Mouse (Mus musculus) layer of hippocampus, postnatal 36 days (tissue): ENCODE results near the gene Cacnb1. TPM values are rescaled to one million over a fixed set of nuclear protein-coding genes. Genes with fewer than 3 reads are reported as not detected.

ENCODE experiments used
- DNase-seq, 2 experiments: peaks; one replicate each; pipeline ENCODE4 v3.0.0; 2022
- total RNA-seq, 2 experiments: library from RNA; stranded (reverse); gene quantifications; 2 replicates each; pipeline ENCODE4 v1.2.3; 2021

The Cacnb1 gene
- 100 to 1,000 TPM; 135 TPM for total RNA-seq

- DNase-seq: peak; percentile 61 to 69
Observed at GRCm38 (mm10) chr11:98022555-98023371, at the start of gene Cacnb1. Cacnb1 (minus strand) TSS chr11:98023034.

- no peak for DNase-seq
Observed at GRCm38 (mm10) chr11:98067255-98067654, 44.4 kb upstream of the Cacnb1 start.

DNA sequence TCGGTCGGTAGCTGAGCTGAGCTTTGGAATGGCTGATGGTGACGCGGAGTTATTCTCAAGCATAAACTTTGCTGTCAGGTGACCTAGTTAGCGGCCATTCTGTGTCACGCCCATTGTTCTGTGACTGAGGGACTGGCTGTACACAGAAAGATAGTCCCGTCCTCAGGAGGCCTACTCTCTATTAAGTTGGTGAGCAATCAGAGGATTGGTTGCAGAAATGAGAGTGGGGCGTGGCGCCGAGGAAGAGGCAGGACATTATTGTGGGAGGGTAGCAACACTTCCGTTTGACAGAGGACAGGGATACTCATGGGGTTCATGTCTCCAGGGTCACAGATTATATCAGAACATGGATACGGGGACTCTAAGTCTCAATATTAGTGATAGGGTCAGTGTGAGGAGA, 43.4 kb upstream of the Cacnb1 start:
- no peak for DNase-seq

DNA sequence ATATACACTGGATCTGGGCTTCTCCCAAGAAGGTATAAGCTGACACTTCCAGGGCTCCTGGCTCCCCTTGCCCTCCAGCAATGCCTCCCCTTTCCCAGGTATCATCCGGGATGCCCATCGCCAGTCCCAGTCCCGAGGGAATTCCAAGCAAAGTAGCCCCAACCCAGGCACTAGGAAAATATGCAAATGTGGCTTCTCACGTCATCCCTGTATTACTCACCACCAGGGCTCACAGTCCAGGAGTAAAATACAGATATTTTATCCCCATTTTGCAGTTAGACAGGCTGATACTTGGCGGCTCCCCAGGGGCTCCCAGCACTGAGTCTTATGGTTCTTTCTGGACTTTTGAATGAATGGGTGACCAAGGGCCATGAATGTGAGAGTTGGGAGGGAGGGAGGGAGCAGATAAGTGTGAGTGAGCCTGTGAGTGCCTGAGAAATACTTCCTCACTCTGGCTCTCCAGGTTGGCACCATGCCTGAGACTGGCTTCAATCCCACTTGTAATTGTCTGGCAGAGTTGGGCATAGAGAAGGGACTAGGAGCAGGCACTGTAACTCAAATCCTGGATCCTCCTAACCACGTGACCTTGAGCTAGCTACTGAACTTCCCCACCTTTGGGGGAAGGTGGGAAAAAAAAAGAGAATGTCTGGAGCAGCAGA, 39.2 kb upstream of the Cacnb1 start:
- peak in 1 of 2 experiments; percentile 31 for DNase-seq

DNA sequence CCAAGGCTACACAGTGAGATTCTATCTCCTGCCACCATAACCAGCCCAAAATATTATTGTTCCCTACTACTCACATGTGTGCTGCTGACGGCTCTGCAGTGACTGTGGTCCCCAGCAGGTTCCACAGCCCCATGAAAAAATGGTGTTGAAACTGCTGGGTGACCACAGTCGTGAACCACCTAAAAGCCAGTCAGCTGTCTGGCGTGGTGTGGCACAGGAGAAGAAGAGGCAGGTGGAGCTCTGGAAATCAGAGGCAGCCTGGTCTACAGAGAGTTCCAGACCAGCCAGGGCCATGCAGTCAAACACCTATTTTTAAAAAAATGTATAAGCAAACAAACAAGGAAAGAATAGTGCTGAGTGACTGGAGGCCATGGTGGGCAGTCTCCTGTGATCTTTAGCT, 38.6 kb upstream of the Cacnb1 start:
- no peak for DNase-seq

DNA sequence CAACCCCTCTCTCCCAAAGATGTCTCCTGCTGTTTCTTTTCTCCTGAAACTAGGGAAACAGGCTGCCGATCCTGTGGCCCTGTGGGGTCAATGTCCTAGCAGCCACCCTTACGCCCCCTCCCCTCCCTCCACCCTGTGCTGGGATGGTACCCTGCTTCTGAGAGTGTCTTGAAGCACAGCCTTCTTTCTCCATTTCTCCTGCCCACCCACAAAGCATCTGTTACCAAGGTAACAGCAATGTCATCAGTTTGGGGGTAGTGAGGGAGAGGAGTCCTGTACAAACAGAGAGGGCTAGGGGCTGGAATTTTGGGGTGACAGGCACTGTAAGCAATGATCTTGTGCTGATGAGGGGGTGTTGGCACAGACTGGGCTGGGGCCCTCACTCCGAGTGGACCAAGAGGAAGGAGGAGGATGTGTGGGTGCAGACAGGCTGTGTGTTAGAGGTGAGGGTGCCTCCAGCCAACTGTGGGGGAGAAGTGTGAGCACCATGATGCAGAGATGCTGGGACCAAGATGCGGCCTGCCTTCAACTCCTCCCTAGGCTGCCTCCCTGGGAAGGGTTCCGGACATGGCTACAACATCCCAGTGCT, 37.4 kb upstream of the Cacnb1 start:
- DNase-seq: peak in 1 of 2 experiments; percentile 38

DNA sequence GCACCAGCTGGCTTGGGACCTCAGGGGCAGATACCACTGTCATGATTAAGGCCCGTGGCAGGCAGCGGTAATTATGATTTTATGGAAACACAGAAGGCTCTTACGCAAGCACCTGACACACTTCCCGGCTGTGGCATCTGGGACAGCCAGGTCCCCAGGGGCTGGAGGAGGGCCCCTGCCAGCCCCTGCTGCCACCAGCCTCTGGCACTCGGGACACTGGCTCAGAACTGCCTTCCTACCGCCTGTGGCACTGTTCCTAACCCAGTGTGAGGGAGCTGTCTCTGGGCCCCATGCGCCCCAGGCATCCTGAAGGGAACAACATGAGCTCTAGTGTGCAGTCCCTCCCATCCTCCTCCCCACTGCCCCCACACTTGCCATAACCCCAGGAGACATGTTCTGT, 36.8 kb upstream of the Cacnb1 start:
- peak in 1 of 2 experiments; percentile 30 for DNase-seq

- no peak for DNase-seq
Observed at GRCm38 (mm10) chr11:98057998-98058397, 35.2 kb upstream of the Cacnb1 start.

DNA sequence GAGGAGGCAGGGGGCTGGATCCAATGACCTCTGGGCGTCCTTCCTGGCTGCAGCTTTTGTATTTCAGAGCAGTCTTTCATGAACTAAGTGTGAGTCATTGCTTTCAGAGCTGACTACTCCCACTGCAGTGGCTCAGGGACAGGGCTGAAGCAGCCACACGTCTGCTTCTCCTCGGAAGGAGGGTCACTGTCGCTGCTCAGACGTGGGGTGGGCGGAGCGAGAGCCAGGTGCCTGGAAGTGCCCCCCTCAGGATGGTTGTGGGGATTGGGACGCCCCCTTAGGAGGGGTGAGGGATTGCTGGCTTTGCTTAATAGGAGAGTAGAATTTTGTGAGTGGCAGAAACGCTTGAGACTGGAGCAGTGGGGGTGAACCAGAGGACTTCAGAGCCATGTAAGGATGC, 34.6 kb upstream of the Cacnb1 start:
- DNase-seq: no peak

DNA sequence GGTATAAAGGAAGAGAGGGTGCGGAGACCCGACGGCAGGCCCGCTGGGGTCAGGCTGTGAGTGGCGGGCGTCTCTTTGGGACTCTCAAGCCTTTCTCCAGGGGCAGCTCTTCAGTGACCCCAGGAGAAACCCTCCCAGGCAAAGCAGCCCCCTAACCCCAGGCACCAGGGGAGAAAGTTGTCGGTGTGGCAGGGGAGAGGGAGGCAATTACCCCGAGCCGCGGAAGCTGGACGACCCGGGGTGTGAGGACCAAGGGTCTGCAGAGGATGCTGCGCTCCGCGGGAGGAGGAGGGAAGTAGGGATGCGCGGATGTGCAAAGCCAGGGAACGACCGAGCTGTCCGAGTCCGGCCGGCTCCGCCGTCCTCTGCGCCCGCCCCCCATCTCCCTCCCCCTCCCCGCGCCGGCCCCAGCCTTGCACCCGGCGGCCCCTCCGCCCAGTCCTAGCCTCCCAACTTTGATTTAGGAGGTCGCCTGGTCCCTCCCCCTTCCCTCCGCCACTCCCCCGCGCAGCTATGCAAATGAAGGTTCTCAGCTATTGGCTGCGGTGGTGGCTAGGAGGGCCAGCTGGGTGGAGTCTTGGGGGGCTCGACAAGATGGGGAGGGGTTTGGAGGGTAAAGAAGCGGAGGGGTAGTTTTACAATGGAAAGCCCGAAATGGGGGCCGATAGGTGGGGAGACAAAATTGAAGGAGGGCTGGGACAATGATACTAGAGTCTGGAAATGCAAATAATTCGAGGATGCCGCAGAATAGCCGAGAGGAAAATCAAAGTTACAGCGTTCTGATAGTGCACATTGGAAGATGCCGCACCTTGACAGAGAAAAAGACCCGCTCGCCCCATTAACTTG, 30.4 kb upstream of the Cacnb1 start, which contains the start of gene Stac2:
Gene Stac2, minus strand, starts transcription at position 474 of the 846 bp plus-strand sequence.
- peak; percentile 58 to 69 for DNase-seq

DNA sequence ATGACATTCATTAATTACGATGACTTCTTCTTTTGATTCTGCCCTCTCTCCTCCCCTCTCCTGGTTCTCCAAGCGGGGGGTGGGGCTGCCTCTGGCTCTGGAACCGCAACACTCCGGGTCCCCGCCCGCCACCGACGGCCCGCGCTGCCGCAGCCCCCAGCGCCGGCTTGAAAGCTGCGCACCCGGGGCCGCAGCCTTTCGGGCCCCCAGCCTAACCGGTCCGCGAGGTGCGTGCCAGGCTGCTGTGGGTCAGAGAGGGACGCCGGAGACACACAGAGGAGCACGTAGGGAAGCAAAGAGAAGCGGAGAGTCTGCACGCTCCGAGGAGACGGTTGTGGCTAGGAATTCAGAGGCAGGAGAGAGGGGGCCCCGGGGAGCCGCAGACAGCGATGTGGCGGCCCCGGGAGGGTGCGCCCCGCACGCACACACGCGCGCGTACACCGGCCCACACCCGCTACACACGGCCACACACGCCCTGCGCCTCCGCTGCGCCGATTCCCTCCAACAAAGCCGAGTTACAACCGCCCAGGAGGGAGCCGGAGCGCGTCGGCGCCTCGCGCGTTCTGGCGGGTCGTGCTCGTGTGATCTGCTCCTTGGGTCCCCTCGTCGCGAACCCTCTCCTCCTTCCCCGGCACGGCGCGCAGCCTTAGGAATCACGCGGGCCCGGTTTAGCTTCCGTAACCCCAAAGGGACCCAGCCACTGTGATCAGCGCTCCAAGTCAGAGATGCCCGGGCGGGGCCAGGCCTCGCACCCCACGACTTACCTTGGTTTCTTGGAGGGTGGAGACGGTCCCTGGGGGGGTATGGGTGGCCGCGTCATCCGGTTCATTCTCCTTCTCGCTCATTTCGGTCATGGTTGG, 29.5 kb upstream of the Cacnb1 start:
- peak in 1 of 2 experiments; percentile 17 for DNase-seq

DNA sequence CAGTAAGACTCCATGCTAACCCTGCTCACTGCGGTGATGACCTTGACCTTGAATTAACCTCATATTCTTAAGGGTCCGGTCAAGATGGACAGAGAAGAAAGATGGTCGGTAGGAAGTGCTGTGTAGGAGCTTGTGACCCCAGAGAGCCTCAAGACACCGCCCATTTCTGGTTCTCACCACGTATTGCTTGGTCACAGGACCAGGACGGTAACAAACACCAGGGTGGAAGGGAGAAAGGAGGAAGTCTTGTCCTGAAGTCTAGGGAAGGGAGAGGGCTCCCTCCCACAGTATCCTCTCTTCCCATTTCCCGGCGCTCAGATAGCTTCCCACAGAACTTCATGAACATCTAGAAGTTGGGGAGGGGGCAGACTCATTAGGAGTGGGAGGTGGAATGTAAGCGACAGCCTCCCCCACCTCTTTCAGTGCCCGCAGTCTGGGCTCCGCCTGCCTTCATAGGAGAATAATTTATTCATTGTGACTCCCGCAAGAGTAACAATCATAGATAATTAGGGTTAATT, 28.8 kb upstream of the Cacnb1 start:
- DNase-seq: no peak

DNA sequence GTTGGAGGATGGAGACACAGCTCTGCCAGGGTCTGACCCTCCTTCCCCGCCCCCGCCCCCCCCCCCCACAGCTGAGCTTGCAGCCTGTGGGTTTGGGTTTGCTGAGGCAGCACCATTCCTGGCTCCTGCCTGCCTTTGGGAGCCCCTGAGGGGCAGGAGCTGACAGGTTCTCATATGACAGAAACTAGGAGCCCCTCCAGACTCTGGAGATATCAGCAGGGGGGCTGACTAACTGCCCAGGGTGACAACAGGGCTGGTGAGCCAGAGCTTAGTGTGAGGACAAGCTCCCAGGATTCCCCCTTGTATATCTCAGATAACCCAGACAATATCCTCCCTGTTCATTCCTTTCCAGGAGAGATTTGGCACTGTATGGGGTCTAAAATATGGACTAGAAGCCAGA, 28.1 kb upstream of the Cacnb1 start:
- no peak for DNase-seq

- DNase-seq: no peak
Observed at GRCm38 (mm10) chr11:98050520-98050815, 27.6 kb upstream of the Cacnb1 start.

GRCm38 (mm10) chr11:98049672-98050519, 27.1 kb upstream of the Cacnb1 start:
- no peak for DNase-seq

- DNase-seq: peak; percentile 68 to 76
Observed at GRCm38 (mm10) chr11:98047745-98048144, 24.9 kb upstream of the Cacnb1 start.

GRCm38 (mm10) chr11:98046466-98046865, 23.6 kb upstream of the Cacnb1 start:
- DNase-seq: no peak

GRCm38 (mm10) chr11:98045596-98045995, 22.8 kb upstream of the Cacnb1 start:
- DNase-seq: no peak

GRCm38 (mm10) chr11:98044074-98044473, 21.2 kb upstream of the Cacnb1 start:
- DNase-seq: no peak

DNA sequence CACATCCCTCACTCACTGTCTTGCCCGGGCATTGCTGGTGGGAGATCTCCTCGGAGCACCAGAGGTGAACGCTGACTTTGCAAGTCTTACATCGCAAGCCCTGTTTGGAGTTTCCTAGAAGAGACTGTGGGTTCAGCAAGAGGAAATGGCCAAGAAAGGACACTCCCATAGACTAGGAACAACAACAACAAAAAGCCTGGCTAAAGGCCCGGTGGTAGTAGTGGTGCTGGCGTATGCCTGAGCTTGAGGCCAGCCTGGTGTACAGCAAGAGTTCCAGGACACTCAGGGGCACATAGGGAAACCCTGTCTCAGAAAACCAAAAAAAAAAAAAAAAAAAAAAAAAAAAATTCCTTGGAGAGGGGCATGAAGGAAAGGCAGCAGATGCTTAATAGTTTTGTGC, 19.9 kb upstream of the Cacnb1 start:
- no peak for DNase-seq
